Mouse (Mus musculus): ENCODE measurements around the gene Cdc42se2. TPM values are rescaled to one million over a fixed set of nuclear protein-coding genes. Genes with fewer than 3 reads are reported as not detected.

Cdc42se2 gene
- polyA plus RNA-seq, 1 experiment from 2014 or later: 110 TPM

DNA sequence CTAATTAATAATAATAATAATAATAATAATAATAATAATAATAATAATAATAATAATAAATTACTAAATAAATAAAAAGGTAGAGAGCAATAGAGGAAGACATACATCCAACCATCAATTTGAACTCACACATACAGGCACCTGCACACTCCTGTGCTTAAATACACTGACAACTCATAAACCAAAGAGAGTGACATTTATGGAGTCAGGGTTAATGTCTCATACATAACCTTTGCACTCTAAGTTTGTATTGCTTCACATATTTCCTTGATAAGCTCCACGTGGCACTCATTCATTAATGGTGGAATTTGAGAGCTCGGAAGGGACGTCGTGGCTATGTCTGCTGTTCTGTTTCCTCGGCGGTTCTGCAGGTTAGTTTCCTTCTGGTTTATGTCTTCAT lies 15.1 kb upstream of the Cdc42se2 start:
- peaks cover 4% of the 10 kb centered on the region; the same call in 1 of the 2 replicates for H3K9me3 ChIP-seq (ENCODE audit: control insufficient read depth, low read length)
- H3K27me3 ChIP-seq (ENCODE audit: control insufficient read depth, insufficient read depth, low read length): no peaks in the 10 kb centered on the region
- H3K4me1 ChIP-seq (ENCODE audit: control insufficient read depth, insufficient read depth, low read length): no peaks in the 10 kb centered on the region
- no peak overlapping the region for H3K9ac ChIP-seq (ENCODE audit: low read depth, low read length)
- H3K4me3 ChIP-seq (ENCODE audit: low read length): no peak overlapping the region
- 39% methylated on average over 6 of the region's 6 CpGs for WGBS
- no peaks in the 10 kb centered on the region for H3K36me3 ChIP-seq (ENCODE audit: control insufficient read depth, insufficient read depth, low read length)
- no peak for ATAC-seq (ENCODE audit: low FRiP score, low TSS enrichment)
- no peak overlapping the region for H3K27ac ChIP-seq (ENCODE audit: low read depth, low read length)
- H3K4me2 ChIP-seq (replicated peaks; ENCODE audit: low read depth, low read length): no peak overlapping the region

DNA sequence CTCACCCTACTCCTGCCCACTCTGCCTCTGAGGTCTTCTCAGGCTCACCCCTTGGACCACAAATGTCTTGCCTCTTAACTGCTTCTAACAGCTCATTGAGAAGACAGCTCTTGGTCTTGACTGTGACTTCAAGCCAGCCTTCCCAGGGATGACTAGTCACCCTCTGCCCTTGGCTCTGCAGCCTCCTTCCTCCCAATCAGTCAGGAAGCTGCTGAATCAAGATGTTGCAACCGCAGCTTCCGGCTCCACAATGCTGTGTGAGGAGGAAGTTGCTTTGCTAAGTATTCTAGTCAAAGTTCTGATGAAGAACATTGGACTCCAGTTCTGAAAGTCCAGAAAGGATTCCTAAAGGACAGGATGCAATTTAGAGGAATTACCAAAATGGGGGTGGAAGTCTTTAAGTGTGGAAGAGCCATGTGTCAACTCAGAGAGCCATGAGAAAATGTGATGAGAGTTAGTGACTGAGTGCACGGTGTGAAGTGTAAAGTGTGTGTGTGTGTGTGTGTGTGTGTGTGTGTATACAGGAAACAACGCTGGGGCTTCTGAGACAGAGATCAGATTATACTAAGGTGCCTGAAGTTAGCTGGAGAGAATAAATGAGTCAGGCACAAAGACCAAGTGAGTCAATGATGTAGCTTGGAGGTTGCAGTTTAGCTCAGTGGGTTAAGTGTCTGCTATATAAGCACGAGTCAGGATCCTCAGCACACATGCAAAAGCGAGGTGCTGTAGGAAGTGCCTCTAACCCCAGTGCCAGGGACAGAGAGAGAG lies 14.5 kb upstream of the Cdc42se2 start:
- peaks cover 4% of the 10 kb centered on the region; the same call in 1 of the 2 replicates for H3K9me3 ChIP-seq (ENCODE audit: control insufficient read depth, low read length)
- H3K36me3 ChIP-seq (ENCODE audit: control insufficient read depth, insufficient read depth, low read length): no peaks in the 10 kb centered on the region
- no peak overlapping the region for H3K27ac ChIP-seq (ENCODE audit: low read depth, low read length)
- H3K27me3 ChIP-seq (ENCODE audit: control insufficient read depth, insufficient read depth, low read length): no peaks in the 10 kb centered on the region
- ATAC-seq (ENCODE audit: low FRiP score, low TSS enrichment): no peak
- no peak overlapping the region for H3K9ac ChIP-seq (ENCODE audit: low read depth, low read length)
- H3K4me2 ChIP-seq (replicated peaks; ENCODE audit: low read depth, low read length): no peak overlapping the region
- H3K4me3 ChIP-seq (ENCODE audit: low read length): no peak overlapping the region
- H3K4me1 ChIP-seq (ENCODE audit: control insufficient read depth, insufficient read depth, low read length): no peaks in the 10 kb centered on the region
- 61% methylated on average over 6 of the region's 6 CpGs for WGBS

DNA sequence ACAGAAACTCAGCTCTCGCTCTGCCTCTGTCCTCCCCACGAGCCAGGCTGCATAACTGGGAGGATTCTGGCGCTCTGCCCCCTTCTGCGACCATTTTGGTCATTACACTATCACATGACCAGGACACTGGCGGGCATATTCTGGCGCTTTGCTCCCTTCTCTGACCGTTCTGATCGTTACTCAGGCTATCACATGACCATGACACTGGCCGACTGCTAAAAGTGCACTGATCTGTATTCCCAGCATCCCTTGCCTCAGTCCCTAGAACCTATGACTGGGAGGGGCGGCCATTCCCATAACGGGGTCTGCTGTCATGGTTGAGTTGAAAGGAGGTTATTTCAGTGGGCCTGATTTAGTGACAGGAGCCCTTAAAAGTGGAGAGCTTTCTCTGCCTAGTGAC lies 9.1 kb upstream of the Cdc42se2 start:
- Histone ChIP-seq H3K27ac (ENCODE audit: low read depth, low read length) (no peak overlapping the region), H3K36me3 (ENCODE audit: control insufficient read depth, insufficient read depth, low read length) (no peaks in the 10 kb centered on the region), H3K4me1 (ENCODE audit: control insufficient read depth, insufficient read depth, low read length) (no peaks in the 10 kb centered on the region), H3K9ac (ENCODE audit: low read depth, low read length) (no peak overlapping the region), H3K27me3 (ENCODE audit: control insufficient read depth, insufficient read depth, low read length) (no peaks in the 10 kb centered on the region), H3K4me3 (ENCODE audit: low read length) (no peak overlapping the region), H3K9me3 (ENCODE audit: control insufficient read depth, low read length) (no peaks in the 10 kb centered on the region), H3K4me2 (replicated peaks; ENCODE audit: low read depth, low read length) (no peak overlapping the region)
- no peak for ATAC-seq (ENCODE audit: low FRiP score, low TSS enrichment)
- whole genome bisulfite sequencing: 65% methylated on average over 11 of the region's 11 CpGs

DNA sequence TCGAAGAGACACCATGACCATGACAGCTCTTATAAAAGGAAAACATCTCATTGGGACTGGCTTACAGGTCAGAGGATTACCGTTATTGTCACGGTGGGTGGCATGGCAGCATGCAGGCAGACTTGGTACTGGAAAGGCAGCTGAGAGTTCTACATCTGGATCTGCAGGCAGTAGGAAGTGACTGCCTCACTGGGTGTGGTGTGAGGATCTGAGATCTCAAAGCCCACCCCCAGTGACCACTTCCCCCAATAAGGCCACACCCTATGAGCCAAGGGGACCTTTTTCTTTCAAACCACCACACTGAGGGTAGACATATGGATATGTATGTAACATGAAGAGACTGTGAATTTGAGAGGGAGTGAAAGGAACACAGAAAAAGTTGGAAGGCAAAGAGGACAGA lies 7.2 kb upstream of the Cdc42se2 start:
- H3K4me3 ChIP-seq (ENCODE audit: low read length): no peak overlapping the region
- no peaks in the 10 kb centered on the region for H3K27me3 ChIP-seq (ENCODE audit: control insufficient read depth, insufficient read depth, low read length)
- no peak for ATAC-seq (ENCODE audit: low FRiP score, low TSS enrichment)
- WGBS: 93% methylated on average over 3 of the region's 3 CpGs
- no peaks in the 10 kb centered on the region for H3K4me1 ChIP-seq (ENCODE audit: control insufficient read depth, insufficient read depth, low read length)
- H3K9me3 ChIP-seq (ENCODE audit: control insufficient read depth, low read length): no peaks in the 10 kb centered on the region
- H3K36me3 ChIP-seq (ENCODE audit: control insufficient read depth, insufficient read depth, low read length): no peaks in the 10 kb centered on the region
- H3K9ac ChIP-seq (ENCODE audit: low read depth, low read length): no peak overlapping the region
- H3K4me2 ChIP-seq (replicated peaks; ENCODE audit: low read depth, low read length): no peak overlapping the region
- no peak overlapping the region for H3K27ac ChIP-seq (ENCODE audit: low read depth, low read length)

DNA sequence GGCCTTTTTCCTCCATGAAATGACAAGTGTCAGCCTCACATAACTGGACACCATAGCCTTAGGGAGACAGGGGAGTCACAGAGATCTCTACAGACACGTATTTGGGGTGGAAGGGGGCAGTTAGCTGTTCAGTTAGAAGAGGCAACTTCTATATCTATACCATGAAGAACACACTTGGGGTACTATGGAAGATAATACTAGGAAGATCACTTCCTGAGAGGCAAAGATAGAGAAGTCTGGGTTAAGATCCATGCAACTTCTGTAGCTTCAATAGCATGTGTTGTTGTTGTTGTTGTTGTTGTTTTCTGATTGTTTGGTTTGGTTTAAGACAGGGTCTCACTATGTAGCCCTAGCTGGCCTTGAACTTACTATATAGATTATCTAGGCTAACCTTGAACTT lies 5.7 kb upstream of the Cdc42se2 start:
- H3K4me2 ChIP-seq (replicated peaks; ENCODE audit: low read depth, low read length): no peak overlapping the region
- H3K4me3 ChIP-seq (ENCODE audit: low read length): no peak overlapping the region
- 61% methylated on average over 1 of the region's 1 CpGs for WGBS
- ATAC-seq (ENCODE audit: low FRiP score, low TSS enrichment): no peak
- H3K9me3 ChIP-seq (ENCODE audit: control insufficient read depth, low read length): no peaks in the 10 kb centered on the region
- H3K36me3 ChIP-seq (ENCODE audit: control insufficient read depth, insufficient read depth, low read length): no peaks in the 10 kb centered on the region
- H3K9ac ChIP-seq (ENCODE audit: low read depth, low read length): no peak overlapping the region
- no peaks in the 10 kb centered on the region for H3K27me3 ChIP-seq (ENCODE audit: control insufficient read depth, insufficient read depth, low read length)
- no peak overlapping the region for H3K27ac ChIP-seq (ENCODE audit: low read depth, low read length)
- H3K4me1 ChIP-seq (ENCODE audit: control insufficient read depth, insufficient read depth, low read length): no peaks in the 10 kb centered on the region

DNA sequence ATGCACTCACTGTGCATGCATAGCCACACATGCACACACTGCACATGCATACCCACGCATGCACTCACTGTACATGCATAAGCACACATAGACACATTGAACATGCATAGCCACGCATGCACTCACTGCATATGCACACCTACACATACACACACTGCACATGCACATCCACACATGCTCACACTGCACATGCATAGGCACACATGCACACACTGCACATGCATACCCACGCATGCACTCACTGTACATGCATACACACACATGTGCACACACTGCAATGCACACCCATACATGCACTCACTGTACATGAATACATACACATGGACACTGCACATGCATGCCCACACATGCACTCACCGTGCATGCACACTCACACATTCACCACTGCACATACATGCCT lies 4.0 kb upstream of the Cdc42se2 start:
- Histone ChIP-seq H3K27ac (ENCODE audit: low read depth, low read length) (no peak overlapping the region), H3K4me2 (replicated peaks; ENCODE audit: low read depth, low read length) (no peak overlapping the region), H3K36me3 (ENCODE audit: control insufficient read depth, insufficient read depth, low read length) (no peaks in the 10 kb centered on the region), H3K9me3 (ENCODE audit: control insufficient read depth, low read length) (no peaks in the 10 kb centered on the region), H3K27me3 (ENCODE audit: control insufficient read depth, insufficient read depth, low read length) (no peaks in the 10 kb centered on the region), H3K9ac (ENCODE audit: low read depth, low read length) (no peak overlapping the region), H3K4me3 (ENCODE audit: low read length) (no peak overlapping the region), H3K4me1 (ENCODE audit: control insufficient read depth, insufficient read depth, low read length) (no peaks in the 10 kb centered on the region)
- ATAC-seq (ENCODE audit: low FRiP score, low TSS enrichment): no peak
- 98% methylated on average over 4 of the region's 4 CpGs for WGBS

DNA sequence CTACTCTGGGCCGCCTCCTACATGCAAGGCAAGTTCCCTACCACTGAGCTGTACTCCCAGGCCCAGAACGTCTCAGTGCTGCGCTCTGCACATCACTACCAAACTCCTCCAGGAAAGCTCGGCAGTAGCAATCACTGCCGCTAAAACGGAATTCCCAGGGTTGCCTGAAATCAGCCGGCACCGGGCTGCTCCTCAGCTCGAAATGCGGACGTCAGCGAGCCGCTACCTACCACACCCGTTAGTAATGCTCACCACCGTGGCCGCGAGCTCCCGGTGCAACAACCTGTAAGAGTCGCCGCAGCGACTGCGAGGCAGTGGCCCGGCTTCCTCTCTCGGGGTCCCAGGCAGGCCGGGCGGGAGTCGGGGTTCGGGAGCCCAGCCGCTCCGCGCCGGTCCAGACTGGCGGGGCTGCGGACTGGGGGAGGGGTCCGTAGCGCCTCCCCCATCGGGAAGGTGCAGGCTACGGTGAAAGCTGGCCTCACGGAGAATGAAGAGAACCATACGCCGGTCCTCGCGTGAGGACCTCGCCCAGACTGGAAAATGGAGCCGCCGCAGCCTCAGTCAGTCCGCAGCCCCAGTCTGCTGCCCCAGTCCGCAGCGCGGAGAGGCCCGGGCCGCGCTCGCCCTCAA lies 502 bp downstream of the Cdc42se2 start:
- H3K4me1 ChIP-seq (ENCODE audit: control insufficient read depth, insufficient read depth, low read length): peaks cover 6% of the 10 kb centered on the region; the same call in 1 of the 2 replicates
- peak overlapping the region; percentile 96 for H3K9ac ChIP-seq (ENCODE audit: low read depth, low read length)
- H3K4me2 ChIP-seq (replicated peaks; ENCODE audit: low read depth, low read length): peak overlapping the region; percentile 66
- peak overlapping the region; percentile 96 for H3K4me3 ChIP-seq (ENCODE audit: low read length)
- H3K36me3 ChIP-seq (ENCODE audit: control insufficient read depth, insufficient read depth, low read length): no peaks in the 10 kb centered on the region
- H3K9me3 ChIP-seq (ENCODE audit: control insufficient read depth, low read length): no peaks in the 10 kb centered on the region
- under 1% methylated on average over 50 of the region's 54 CpGs for WGBS
- peak overlapping the region; percentile 97 for H3K27ac ChIP-seq (ENCODE audit: low read depth, low read length)
- ATAC-seq (ENCODE audit: low FRiP score, low TSS enrichment): peak; percentile 87
- no peaks in the 10 kb centered on the region for H3K27me3 ChIP-seq (ENCODE audit: control insufficient read depth, insufficient read depth, low read length)

DNA sequence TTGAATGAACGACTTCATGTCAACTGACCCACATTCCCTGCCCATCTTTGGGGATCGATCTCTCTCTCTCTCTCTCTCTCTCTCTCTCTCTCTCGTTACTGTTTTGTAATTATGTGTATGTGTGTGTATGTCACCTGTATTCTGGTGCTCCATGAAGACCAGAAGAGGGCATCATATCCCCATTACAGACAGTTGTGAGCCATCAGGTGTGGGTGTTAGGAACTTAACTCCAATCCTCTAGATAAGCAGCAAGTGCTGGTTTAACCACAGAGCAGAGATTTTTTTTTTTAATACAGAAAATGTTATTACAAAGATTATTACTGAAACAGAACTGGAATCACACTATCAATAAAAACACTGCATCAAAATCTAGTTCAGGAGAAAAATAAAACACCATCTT lies 1.9 kb downstream of the Cdc42se2 start:
- peak overlapping the region; percentile 96; the same call in 1 of the 2 replicates for H3K4me3 ChIP-seq (ENCODE audit: low read length)
- H3K36me3 ChIP-seq (ENCODE audit: control insufficient read depth, insufficient read depth, low read length): no peaks in the 10 kb centered on the region
- no peak for ATAC-seq (ENCODE audit: low FRiP score, low TSS enrichment)
- no peak overlapping the region for H3K9ac ChIP-seq (ENCODE audit: low read depth, low read length)
- no peaks in the 10 kb centered on the region for H3K9me3 ChIP-seq (ENCODE audit: control insufficient read depth, low read length)
- peaks cover 6% of the 10 kb centered on the region; the same call in 1 of the 2 replicates for H3K4me1 ChIP-seq (ENCODE audit: control insufficient read depth, insufficient read depth, low read length)
- no peaks in the 10 kb centered on the region for H3K27me3 ChIP-seq (ENCODE audit: control insufficient read depth, insufficient read depth, low read length)
- H3K4me2 ChIP-seq (replicated peaks; ENCODE audit: low read depth, low read length): peak overlapping the region; percentile 66; the same call in 1 of the 2 replicates
- no peak overlapping the region for H3K27ac ChIP-seq (ENCODE audit: low read depth, low read length)
- WGBS: 94% methylated on average over 3 of the region's 3 CpGs

DNA sequence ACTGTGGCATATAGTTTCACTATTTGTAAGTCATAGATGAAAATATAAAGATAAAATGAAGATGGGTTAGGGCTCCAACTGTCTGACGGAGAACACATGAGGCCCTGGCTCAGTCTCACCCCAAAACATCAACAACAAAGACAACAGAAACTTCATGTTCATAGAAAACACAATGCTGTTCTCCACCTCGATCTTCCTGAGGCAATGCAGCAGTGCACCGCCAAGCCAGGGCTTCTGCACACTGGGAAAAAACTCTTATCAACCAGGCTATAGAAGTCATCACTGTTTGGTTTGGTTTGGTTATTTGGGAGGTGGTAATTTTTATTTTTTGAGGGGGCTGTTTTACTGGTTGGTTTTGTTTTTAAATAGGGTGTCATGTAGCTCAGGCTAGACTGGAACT lies 3.0 kb downstream of the Cdc42se2 start:
- WGBS: 90% methylated on average over 3 of the region's 3 CpGs
- Histone ChIP-seq H3K36me3 (ENCODE audit: control insufficient read depth, insufficient read depth, low read length) (no peaks in the 10 kb centered on the region), H3K27ac (ENCODE audit: low read depth, low read length) (no peak overlapping the region), H3K4me2 (replicated peaks; ENCODE audit: low read depth, low read length) (no peak overlapping the region), H3K4me1 (ENCODE audit: control insufficient read depth, insufficient read depth, low read length) (peaks cover 6% of the 10 kb centered on the region; the same call in 1 of the 2 replicates), H3K4me3 (ENCODE audit: low read length) (no peak overlapping the region), H3K27me3 (ENCODE audit: control insufficient read depth, insufficient read depth, low read length) (no peaks in the 10 kb centered on the region), H3K9me3 (ENCODE audit: control insufficient read depth, low read length) (no peaks in the 10 kb centered on the region), H3K9ac (ENCODE audit: low read depth, low read length) (no peak overlapping the region)
- no peak for ATAC-seq (ENCODE audit: low FRiP score, low TSS enrichment)

Measured in kidney, embryonic 14.5 days (tissue).